Comparison of ENCODE assay signal across 9 mouse cellular contexts in the genomic region with DNA sequence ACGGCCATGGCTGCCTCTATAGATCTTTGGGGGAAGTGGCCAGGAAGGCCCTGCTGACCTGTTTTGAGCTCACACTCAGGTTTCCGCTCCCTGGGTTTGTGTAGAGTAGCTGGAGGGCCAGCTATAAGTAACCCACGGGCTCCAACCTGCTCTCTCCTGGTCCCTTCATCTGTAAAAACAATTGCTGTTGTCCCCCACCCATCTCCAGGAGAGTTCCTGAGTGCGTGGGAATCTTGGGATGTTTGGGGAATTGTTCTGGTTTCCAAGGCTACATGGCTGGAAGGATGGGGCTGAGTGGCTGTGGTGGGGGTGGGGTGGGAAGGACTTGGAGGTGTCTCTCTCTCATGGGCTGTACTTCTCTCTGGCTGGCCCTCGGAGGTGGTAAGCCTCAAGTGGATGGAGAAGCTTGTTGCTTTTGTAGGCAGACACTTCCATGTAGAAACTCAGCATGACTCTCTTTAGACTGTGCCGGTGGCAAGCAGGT.
DNase-seq lines count a peak whose midpoint lies in the region; ATAC-seq and TF ChIP-seq lines count a peak whose summit lies in the region.
"Had no signal": no experiment of that assay in that cellular context is flagged by ENCODE, and none has a peak within 500 bp of the region (broad histone marks: within the 10 kb centered on the region; RNA-seq: fewer than 3 reads in every experiment).

No protein-coding gene starts in this region.

- H3K9ac ChIP-seq in lung, postnatal 0 days (replicated peaks; ENCODE audit: low read depth): no peak overlapping the region
- H3K9ac ChIP-seq in neural tube, embryonic 15.5 days (replicated peaks): no peak overlapping the region

- peak; percentile 31 for DNase-seq in lung, postnatal 0 days (ENCODE audit: low spot score)
- DNase-seq in lung, adult 18-20 months: no peak
- DNase-seq in heart, adult 9 months (ENCODE audit: low spot score in 2 of 2): peak; percentile 27 to 57
- DNase-seq in liver: peak; percentile 65
- no peak for DNase-seq in left cerebral cortex, adult 8-10 months (ENCODE audit: low spot score in 2 of 2)
- DNase-seq in layer of hippocampus, adult 18-20 months (ENCODE audit: low spot score in 2 of 2): no peak

- H3K4me1 ChIP-seq in lung, postnatal 0 days (ENCODE audit: insufficient read depth, low read depth, low read length): 0 out of 2 replicates have a peak, but pooled peaks cover 3% of the 10 kb centered on the region
- H3K4me1 ChIP-seq in neural tube, embryonic 15.5 days: peaks cover 27% of the 10 kb centered on the region

- no peak overlapping the region for H3K4me2 ChIP-seq in lung, postnatal 0 days (replicated peaks; ENCODE audit: low read depth, low read length)
- no peak overlapping the region for H3K4me2 ChIP-seq in neural tube, embryonic 15.5 days

- H3K4me3 ChIP-seq in lung, postnatal 0 days (ENCODE audit: low read depth, low read length): no peak overlapping the region
- no peak overlapping the region for H3K4me3 ChIP-seq in neural tube, embryonic 15.5 days (replicated peaks)

- ATAC-seq in lung, postnatal 0 days: peak; percentile 63
- ATAC-seq in neural tube, embryonic 15.5 days (ENCODE audit: low FRiP score): peak; percentile 51; the same call in 1 of the 2 replicates
- no peak for ATAC-seq in monocyte, adult 5-6 weeks (replicated peaks; ENCODE audit: insufficient number of reproducible peaks, low FRiP score, low TSS enrichment, poor library complexity, severe bottlenecking)

- no peak for TF ChIP-seq EP300 in lung, postnatal 0 days (IDR thresholded peaks at IDR 0.05)

- no peaks in the 10 kb centered on the region for H3K9me3 ChIP-seq in lung, postnatal 0 days (ENCODE audit: low read length)
- no peaks in the 10 kb centered on the region for H3K9me3 ChIP-seq in neural tube, embryonic 15.5 days (replicated peaks)

- TF ChIP-seq CTCF in lung, postnatal 0 days (IDR thresholded peaks at IDR 0.05): no peak

- WGBS in lung, postnatal 0 days: 29% methylated on average over 6 of the region's 6 CpGs
- 24% methylated on average over 6 of the region's 6 CpGs for WGBS in neural tube, embryonic 15.5 days

- peaks cover 3% of the 10 kb centered on the region; the same call in 1 of the 2 replicates for H3K27me3 ChIP-seq in lung, postnatal 0 days (replicated peaks; ENCODE audit: insufficient read depth, low read length)
- H3K27me3 ChIP-seq in neural tube, embryonic 15.5 days (replicated peaks): no peaks in the 10 kb centered on the region; the same call in 1 of the 2 replicates
- H3K27me3 ChIP-seq: megakaryocyte, embryonic 14.5 days had no signal

- no peaks in the 10 kb centered on the region for H3K36me3 ChIP-seq in lung, postnatal 0 days (ENCODE audit: insufficient read depth, low read length)
- H3K36me3 ChIP-seq in neural tube, embryonic 15.5 days: no peaks in the 10 kb centered on the region

- H3K27ac ChIP-seq in lung, postnatal 0 days (ENCODE audit: low read length): no peak overlapping the region
- no peak overlapping the region for H3K27ac ChIP-seq in neural tube, embryonic 15.5 days (replicated peaks)

Comparison
In these comparisons a context has a peak if more than half of its experiments do, and no peak if none do; other contexts are left out.
1. DNase-seq: peak in lung, postnatal 0 days (single experiment), heart, adult 9 months (2 of 2) and liver (single experiment); none in lung, adult 18-20 months (0 of 2), left cerebral cortex, adult 8-10 months (0 of 2) and layer of hippocampus, adult 18-20 months (0 of 2).